Mouse (Mus musculus): Measurements from ENCODE around the gene Btbd35f29.
"Not testable (repeated sequence)": the region's sequence is repeated elsewhere in the genome, so short reads cannot be mapped to it uniquely, and the experiment has no call there.

The Btbd35f29 gene

DNA sequence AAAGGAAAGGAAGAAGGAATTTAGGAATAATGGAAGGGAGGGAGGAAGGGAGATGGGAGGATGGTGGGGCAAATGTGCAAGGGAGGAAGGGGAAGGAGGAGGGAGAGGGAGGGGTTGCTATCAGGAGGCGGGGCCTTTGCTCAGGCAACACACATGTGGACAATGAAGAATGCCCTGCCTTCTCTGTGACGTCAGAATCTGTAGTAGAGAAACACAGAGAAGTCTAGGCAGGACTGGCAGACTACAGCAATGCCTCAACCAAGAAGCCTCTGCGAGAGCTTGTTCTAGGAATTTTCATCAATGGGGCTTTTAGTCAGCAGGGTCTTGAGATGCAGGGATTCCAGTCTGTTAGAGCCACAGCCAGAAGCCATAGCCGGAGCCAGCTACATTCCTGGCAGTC is at the start of gene Btbd35f29:
Gene Btbd35f29 (plus strand): TSS at position 301 of the 400 bp plus-strand sequence.
- DNase-seq (ENCODE audit: low read depth), result not testable (repeated sequence)

DNA sequence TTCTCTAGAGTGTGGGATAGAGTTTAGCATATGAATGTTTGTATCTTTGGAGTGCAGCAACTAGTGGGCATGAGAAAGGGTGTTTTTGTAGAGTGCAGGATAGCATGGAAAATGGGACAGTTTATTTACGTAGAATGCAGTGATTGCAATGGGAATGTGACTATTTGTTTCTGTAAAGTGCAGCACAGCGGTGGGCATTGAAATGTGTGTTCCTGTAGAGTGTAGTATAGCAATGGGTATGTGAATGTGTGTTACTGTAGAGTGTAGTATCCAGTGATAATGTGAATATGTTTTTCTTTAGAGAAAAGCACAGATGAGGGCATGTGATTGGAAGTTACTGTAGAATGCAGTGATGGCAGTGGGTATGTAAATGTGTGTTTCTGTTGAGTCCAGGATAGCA is 23.9 kb downstream of the Btbd35f29 start:
- not testable (repeated sequence) for DNase-seq (ENCODE audit: low read depth)

DNA sequence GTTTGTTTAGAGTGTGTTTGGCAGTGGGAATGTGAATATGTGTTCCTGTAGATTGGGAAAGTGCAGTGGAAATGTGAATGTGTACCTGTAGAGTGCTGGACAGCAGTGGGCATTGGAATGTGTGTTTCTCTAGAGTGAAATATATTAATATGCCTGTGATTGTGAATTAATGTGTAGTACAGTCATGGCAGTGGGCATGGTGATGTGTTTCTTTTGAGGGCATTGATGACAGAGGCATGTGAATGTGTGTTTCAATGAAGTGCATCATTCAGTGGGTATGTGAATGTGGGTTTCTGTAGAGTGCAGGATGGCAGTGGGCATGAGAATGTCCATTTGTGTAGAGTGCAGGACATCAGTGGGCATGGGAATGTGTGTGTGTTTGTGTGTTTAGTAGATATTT is 27.7 kb downstream of the Btbd35f29 start:
- DNase-seq (ENCODE audit: low read depth), result not testable (repeated sequence)

DNA sequence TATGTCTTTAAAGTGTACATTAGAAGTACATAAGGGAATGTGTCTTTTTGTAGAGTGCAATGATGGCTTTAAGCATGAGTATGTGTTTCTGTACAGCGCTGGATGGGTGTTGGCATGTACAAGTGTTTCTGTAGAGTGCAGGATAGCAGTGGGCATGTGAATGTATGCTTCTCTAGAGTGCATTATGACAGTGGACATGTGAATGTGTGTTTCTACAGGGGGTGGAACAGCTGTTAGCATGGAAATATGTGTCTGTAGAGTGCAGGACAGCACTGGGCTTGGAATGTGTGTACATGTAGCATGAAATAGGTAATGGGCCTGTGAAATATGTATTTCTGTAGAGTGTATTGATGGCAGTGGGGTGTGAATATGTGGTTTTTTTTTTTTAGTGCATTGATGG is 28.4 kb downstream of the Btbd35f29 start:
- DNase-seq (ENCODE audit: low read depth), result not testable (repeated sequence)

DNA sequence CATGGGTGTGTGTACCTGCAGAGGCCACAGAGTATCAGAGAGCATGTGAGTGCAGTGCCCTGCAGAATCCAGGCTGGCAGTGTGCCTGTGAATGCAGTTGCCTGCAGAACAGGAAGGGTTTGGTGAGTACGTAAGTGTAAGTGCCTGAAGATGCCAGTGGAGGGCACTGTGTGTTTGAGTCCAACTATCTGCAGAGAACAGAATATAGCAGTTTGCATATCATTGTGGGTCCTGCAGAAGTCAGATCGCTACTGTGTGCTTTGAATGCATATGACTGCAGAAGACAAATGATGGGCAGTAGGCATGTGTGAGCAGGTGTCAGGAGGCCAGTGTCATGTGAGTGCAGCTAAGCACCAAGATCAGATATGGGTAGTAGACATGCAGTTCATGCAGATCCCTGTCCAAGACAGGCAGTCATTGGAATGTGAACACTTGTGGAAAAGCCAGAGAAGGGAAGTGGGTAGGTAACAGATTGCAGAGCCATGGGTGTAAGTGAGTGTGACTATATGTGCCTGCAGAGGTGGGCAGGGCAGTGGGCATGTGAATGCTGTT is 41.1 kb downstream of the Btbd35f29 start:
- DNase-seq (ENCODE audit: low read depth), result not testable (repeated sequence)

DNA sequence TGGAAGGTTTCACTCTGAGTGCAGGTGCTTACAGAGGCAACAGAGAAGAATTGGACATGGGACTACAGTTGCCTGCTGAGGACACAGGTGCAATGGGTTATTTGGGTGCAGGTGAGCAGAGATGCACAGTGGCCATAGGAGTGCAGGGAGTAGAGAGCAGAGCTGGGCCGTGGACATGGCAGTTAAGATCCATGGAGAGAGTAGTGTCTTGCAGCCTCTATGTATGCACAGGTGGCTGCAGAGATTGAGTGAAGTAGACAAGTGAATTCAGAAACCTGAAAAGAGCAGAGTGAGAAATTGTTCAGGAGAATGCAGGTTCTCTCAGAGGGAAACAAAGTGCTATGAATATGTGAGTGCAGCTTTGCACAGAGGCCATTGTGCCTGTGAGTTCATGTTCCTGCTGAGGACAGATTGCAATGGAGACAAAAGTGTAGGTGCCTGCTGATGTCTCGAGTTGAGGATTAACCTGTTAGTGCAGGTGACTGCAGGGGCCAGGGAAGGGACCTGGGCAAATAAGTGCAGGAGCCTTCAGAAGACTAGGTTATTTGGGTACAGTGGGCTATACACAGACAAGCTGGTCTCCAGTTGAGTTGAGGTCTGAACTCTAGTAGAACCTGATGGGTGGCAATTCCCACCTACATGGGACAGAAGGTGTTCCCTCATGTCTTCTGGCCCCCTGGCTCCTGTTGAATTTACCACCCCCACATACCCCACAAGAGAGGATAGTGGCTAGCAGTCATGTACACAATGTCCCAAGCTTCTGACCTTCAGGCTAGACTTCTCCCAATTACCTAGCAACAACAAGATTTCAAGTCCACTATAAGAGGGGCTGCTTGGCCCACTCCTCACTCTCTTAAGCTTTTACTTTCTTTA is 42.2 kb downstream of the Btbd35f29 start:
- DNase-seq (ENCODE audit: low read depth), result not testable (repeated sequence)

DNA sequence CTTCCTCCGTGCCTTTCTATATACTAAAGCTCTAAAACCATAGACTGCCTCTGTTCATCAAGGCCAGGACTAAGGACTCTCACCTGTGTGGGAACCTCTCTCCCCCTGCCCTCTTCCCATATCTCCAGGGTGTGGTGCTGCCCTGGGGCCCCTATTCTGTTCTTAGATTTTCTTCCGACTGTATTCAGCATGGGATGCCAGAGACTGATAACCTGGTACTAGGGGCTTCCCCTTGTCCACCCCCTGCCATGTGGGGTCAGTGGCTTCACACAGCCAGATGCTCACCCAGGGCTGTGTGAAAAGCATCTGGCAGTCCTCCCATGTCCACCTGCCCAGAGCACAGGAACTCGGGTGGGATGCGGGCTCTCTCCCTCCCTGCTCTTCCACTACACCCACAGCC is 43.1 kb downstream of the Btbd35f29 start:
- not testable (repeated sequence) for DNase-seq (ENCODE audit: low read depth)

DNA sequence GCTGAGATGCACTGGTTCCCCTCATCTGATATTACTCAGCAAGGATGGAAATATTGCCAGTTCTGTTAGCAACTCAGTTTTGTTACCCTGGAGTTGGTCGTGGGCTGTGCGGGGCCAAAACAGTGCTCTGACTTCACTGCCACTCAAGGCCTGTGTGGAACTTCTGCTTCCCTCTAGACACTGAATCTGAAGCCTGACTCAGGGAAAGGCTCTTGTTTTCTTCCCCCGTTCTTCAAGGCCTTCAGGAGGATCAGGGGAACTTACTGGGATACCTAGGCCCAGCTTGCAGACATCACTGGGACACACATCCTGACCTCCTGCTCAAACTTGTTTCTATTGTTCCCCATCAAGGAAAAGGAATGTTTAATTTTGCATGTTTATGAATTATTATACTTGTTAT is 45.2 kb downstream of the Btbd35f29 start:
- DNase-seq (ENCODE audit: low read depth), result not testable (repeated sequence)

DNA sequence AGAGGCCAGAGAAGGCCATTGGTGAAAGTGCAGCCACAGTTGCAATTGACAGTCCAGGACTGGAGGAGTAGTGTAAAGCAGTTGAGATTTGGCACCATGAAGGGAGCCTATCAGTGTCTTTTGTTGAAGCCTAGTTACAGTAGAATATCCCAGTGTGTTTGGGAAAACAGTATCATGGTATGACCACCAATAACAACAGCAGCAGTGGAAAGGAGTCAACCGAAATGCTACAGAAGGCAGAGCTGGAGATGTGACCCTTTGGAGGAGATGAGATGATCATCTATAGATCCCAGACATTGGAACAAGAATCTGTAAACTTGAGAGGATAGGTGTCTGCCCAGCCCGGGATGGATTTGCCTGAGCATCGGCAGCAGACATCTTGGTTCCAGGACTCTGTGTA is 47.7 kb downstream of the Btbd35f29 start:
- DNase-seq (ENCODE audit: low read depth), result not testable (repeated sequence)

Measured in induced T-regulatory cell, adult 2 months (primary cell).